Mouse (Mus musculus): ENCODE measurements around the gene Ppil4. TPM values are rescaled to one million over a fixed set of nuclear protein-coding genes. Genes with fewer than 3 reads are reported as not detected.
A peak's percentile ranks its signal among the peaks of the same experiment; 100 is the strongest.

The Ppil4 gene
- polyA plus RNA-seq, 1 experiment from 2014 or later, result 51.9 TPM

Small RNA genes within 50 kb of the gene (microRNA-seq; reads per million reads assigned to microRNA genes)
- 1.7 reads per million, percentile 2 among the genes with 10 or more reads in this experiment for gene Mir5104

Other genes starting within 250 kb of the Ppil4 start
- 37.1 and 37.6 TPM in 2 replicates for gene Lrp11, start 203.1 kb upstream of the Ppil4 start, polyA plus RNA-seq (2015; fragmentation: Nextera tagmentation; extraction: Ambion mirVana)
- gene Nup43, start 125.4 kb upstream of the Ppil4 start, polyA plus RNA-seq (2015; fragmentation: Nextera tagmentation; extraction: Ambion mirVana), result 26.8 and 33.1 TPM in 2 replicates
- gene Pcmt1, start 111.8 kb upstream of the Ppil4 start, polyA plus RNA-seq (2015; fragmentation: Nextera tagmentation; extraction: Ambion mirVana), result 164 and 177 TPM in 2 replicates
- 10.6 and 11.5 TPM in 2 replicates for gene Lats1, start 111.7 kb upstream of the Ppil4 start, polyA plus RNA-seq (2015; fragmentation: Nextera tagmentation; extraction: Ambion mirVana)
- gene Katna1, start 66.9 kb upstream of the Ppil4 start, polyA plus RNA-seq (2015; fragmentation: Nextera tagmentation; extraction: Ambion mirVana), result 25.3 and 28.9 TPM in 2 replicates
- gene Ginm1, start 67 bp upstream of the Ppil4 start, polyA plus RNA-seq (2015; fragmentation: Nextera tagmentation; extraction: Ambion mirVana), result 48.1 and 49.5 TPM in 2 replicates
- gene Zc3h12d, start 39.6 kb downstream of the Ppil4 start, polyA plus RNA-seq (2015; fragmentation: Nextera tagmentation; extraction: Ambion mirVana), result 0.16 and 0.25 TPM in 2 replicates
- 11.6 and 13.3 TPM in 2 replicates for gene Tab2, start 163.3 kb downstream of the Ppil4 start, polyA plus RNA-seq (2015; fragmentation: Nextera tagmentation; extraction: Ambion mirVana)

All from midbrain, embryonic 16.5 days (tissue).